Mouse (Mus musculus) brain, embryonic 14.5 days (tissue): ENCODE measurements around the gene Rbm14.

ENCODE experiments used
- CTCF ChIP-seq: fragments of 200-500 bp; IDR thresholded peaks from 2 replicates; pipeline ENCODE4 v1.5.1; 2012; ENCODE audit warnings: inconsistent platforms, mild to moderate bottlenecking, moderate library complexity, borderline replicate concordance; ENCODE audit not compliant: insufficient read depth, insufficient read length; ENCODE audit errors: extremely low read depth
- POLR2A ChIP-seq: fragments of 200-500 bp; IDR thresholded peaks from 2 replicates; pipeline ENCODE4 v1.6.1; 2012; ENCODE audit warnings: mild to moderate bottlenecking, inconsistent platforms, borderline replicate concordance; ENCODE audit not compliant: poor library complexity, insufficient read depth, insufficient read length, severe bottlenecking; ENCODE audit errors: extremely low read depth

GRCm38 (mm10) chr19:4756921-4757320, 54.5 kb downstream of the Rbm14 start:
- TF ChIP-seq CTCF (no peak), POLR2A (no peak)
